Mouse (Mus musculus): ENCODE measurements at regions not wholly inside any gene's neighbourhood (a gene's known extent, or its start where the extent isn't known, plus 50 kb on each side); places are given as distances from the start of the nearest gene placed in this dataset.

GRCm38 (mm10) chr1:91632906-91633493 is 92.7 kb downstream of the Asb1 start:
- Histone ChIP-seq H3K4me1 (ENCODE audit: insufficient read depth, low read depth, low read length) (no peaks in the 10 kb centered on the region), H3K36me3 (replicated peaks) (no peaks in the 10 kb centered on the region), H3K27me3 (ENCODE audit: insufficient read depth, low read length) (peaks cover 6% of the 10 kb centered on the region; the same call in 1 of the 2 replicates), H3K9me3 (replicated peaks) (no peaks in the 10 kb centered on the region), H3K4me3 (ENCODE audit: low read depth, low read length) (no peak overlapping the region)
- TF ChIP-seq GATA2 (IDR thresholded peaks at IDR 0.05; ENCODE audit: borderline replicate concordance, low read depth, low read length) (no peak), TAL1 (conservative IDR thresholded peaks at IDR 0.05; ENCODE audit: low read depth, low read length) (no peak), CTCF (IDR thresholded peaks at IDR 0.05; ENCODE audit: low read depth, low read length) (no peak), POLR2AphosphoS5 (IDR thresholded peaks at IDR 0.05; ENCODE audit: insufficient replicate concordance, low read depth, low read length) (no peak), GATA1 (IDR thresholded peaks at IDR 0.05; ENCODE audit: borderline replicate concordance, low read length) (no peak)
- ATAC-seq (ENCODE audit: extremely low read depth, insufficient number of reproducible peaks, low FRiP score, poor library complexity, severe bottlenecking) (no peak), DNase-seq (ENCODE audit: low spot score) (no peak)

- ATAC-seq (ENCODE audit: extremely low read depth, insufficient number of reproducible peaks, low FRiP score, poor library complexity, severe bottlenecking) (no peak), DNase-seq (ENCODE audit: low spot score) (no peak)
- Histone ChIP-seq H3K27me3 (ENCODE audit: insufficient read depth, low read length) (peaks cover 7% of the 10 kb centered on the region; the same call in 1 of the 2 replicates), H3K9me3 (replicated peaks) (no peaks in the 10 kb centered on the region), H3K36me3 (replicated peaks) (no peaks in the 10 kb centered on the region), H3K4me1 (ENCODE audit: insufficient read depth, low read depth, low read length) (no peaks in the 10 kb centered on the region), H3K4me3 (ENCODE audit: low read depth, low read length) (no peak overlapping the region)
- TF ChIP-seq GATA2 (IDR thresholded peaks at IDR 0.05; ENCODE audit: borderline replicate concordance, low read depth, low read length) (no peak), CTCF (IDR thresholded peaks at IDR 0.05; ENCODE audit: low read depth, low read length) (no peak), GATA1 (IDR thresholded peaks at IDR 0.05; ENCODE audit: borderline replicate concordance, low read length) (no peak), POLR2AphosphoS5 (IDR thresholded peaks at IDR 0.05; ENCODE audit: insufficient replicate concordance, low read depth, low read length) (no peak), TAL1 (conservative IDR thresholded peaks at IDR 0.05; ENCODE audit: low read depth, low read length) (no peak)
Measured at GRCm38 (mm10) chr1:91636571-91636970, 96.2 kb downstream of the Asb1 start.

- H3K27me3 ChIP-seq (ENCODE audit: insufficient read depth, low read length) = peaks cover 6% of the 10 kb centered on the region; the same call in 1 of the 2 replicates
- ATAC-seq (ENCODE audit: extremely low read depth, insufficient number of reproducible peaks, low FRiP score, poor library complexity, severe bottlenecking) (no peak), DNase-seq (ENCODE audit: low spot score) (no peak)
- no peaks in the 10 kb centered on the region for H3K9me3 ChIP-seq (replicated peaks)
- no peak overlapping the region for H3K4me3 ChIP-seq (ENCODE audit: low read depth, low read length)
- TF ChIP-seq CTCF (IDR thresholded peaks at IDR 0.05; ENCODE audit: low read depth, low read length) (no peak), TAL1 (conservative IDR thresholded peaks at IDR 0.05; ENCODE audit: low read depth, low read length) (no peak), GATA1 (IDR thresholded peaks at IDR 0.05; ENCODE audit: borderline replicate concordance, low read length) (no peak), GATA2 (IDR thresholded peaks at IDR 0.05; ENCODE audit: borderline replicate concordance, low read depth, low read length) (no peak), POLR2AphosphoS5 (IDR thresholded peaks at IDR 0.05; ENCODE audit: insufficient replicate concordance, low read depth, low read length) (no peak)
- H3K36me3 ChIP-seq (replicated peaks) = no peaks in the 10 kb centered on the region
- no peaks in the 10 kb centered on the region for H3K4me1 ChIP-seq (ENCODE audit: insufficient read depth, low read depth, low read length)
Measured at GRCm38 (mm10) chr1:91640551-91640950, 100.2 kb downstream of the Asb1 start.

GRCm38 (mm10) chr1:91658991-91659441 is 118.7 kb downstream of the Asb1 start:
- H3K4me3 ChIP-seq (ENCODE audit: low read depth, low read length) = no peak overlapping the region
- no peak for ATAC-seq (ENCODE audit: extremely low read depth, insufficient number of reproducible peaks, low FRiP score, poor library complexity, severe bottlenecking)
- no peak for DNase-seq (ENCODE audit: low spot score)
- H3K27me3 ChIP-seq (ENCODE audit: insufficient read depth, low read length) = peaks cover 4% of the 10 kb centered on the region; the same call in 1 of the 2 replicates
- no peaks in the 10 kb centered on the region for H3K36me3 ChIP-seq (replicated peaks)
- TF ChIP-seq POLR2AphosphoS5 (IDR thresholded peaks at IDR 0.05; ENCODE audit: insufficient replicate concordance, low read depth, low read length) (no peak), GATA2 (IDR thresholded peaks at IDR 0.05; ENCODE audit: borderline replicate concordance, low read depth, low read length) (no peak), CTCF (IDR thresholded peaks at IDR 0.05; ENCODE audit: low read depth, low read length) (no peak), GATA1 (IDR thresholded peaks at IDR 0.05; ENCODE audit: borderline replicate concordance, low read length) (no peak), TAL1 (conservative IDR thresholded peaks at IDR 0.05; ENCODE audit: low read depth, low read length) (no peak)
- no peaks in the 10 kb centered on the region for H3K9me3 ChIP-seq (replicated peaks)
- H3K4me1 ChIP-seq (ENCODE audit: insufficient read depth, low read depth, low read length) = no peaks in the 10 kb centered on the region

- peaks cover 4% of the 10 kb centered on the region; the same call in 1 of the 2 replicates for H3K27me3 ChIP-seq (ENCODE audit: insufficient read depth, low read length)
- H3K36me3 ChIP-seq (replicated peaks) = no peaks in the 10 kb centered on the region
- DNase-seq (ENCODE audit: low spot score) (no peak), ATAC-seq (ENCODE audit: extremely low read depth, insufficient number of reproducible peaks, low FRiP score, poor library complexity, severe bottlenecking) (no peak)
- no peak overlapping the region for H3K4me3 ChIP-seq (ENCODE audit: low read depth, low read length)
- H3K9me3 ChIP-seq (replicated peaks) = no peaks in the 10 kb centered on the region
- TF ChIP-seq POLR2AphosphoS5 (IDR thresholded peaks at IDR 0.05; ENCODE audit: insufficient replicate concordance, low read depth, low read length) = no peak
- TF ChIP-seq CTCF (IDR thresholded peaks at IDR 0.05; ENCODE audit: low read depth, low read length) = no peak
- TF ChIP-seq TAL1 (conservative IDR thresholded peaks at IDR 0.05; ENCODE audit: low read depth, low read length) = no peak
- no peak for TF ChIP-seq GATA1 (IDR thresholded peaks at IDR 0.05; ENCODE audit: borderline replicate concordance, low read length)
- TF ChIP-seq GATA2 (IDR thresholded peaks at IDR 0.05; ENCODE audit: borderline replicate concordance, low read depth, low read length) = no peak
- peaks cover 4% of the 10 kb centered on the region; the same call in 1 of the 2 replicates for H3K4me1 ChIP-seq (ENCODE audit: insufficient read depth, low read depth, low read length)
Measured at GRCm38 (mm10) chr1:91659486-91659885, 119.1 kb downstream of the Asb1 start.

- no peaks in the 10 kb centered on the region for H3K9me3 ChIP-seq (replicated peaks)
- peaks cover 4% of the 10 kb centered on the region; the same call in 1 of the 2 replicates for H3K4me1 ChIP-seq (ENCODE audit: insufficient read depth, low read depth, low read length)
- no peak overlapping the region for H3K4me3 ChIP-seq (ENCODE audit: low read depth, low read length)
- TF ChIP-seq GATA2 (IDR thresholded peaks at IDR 0.05; ENCODE audit: borderline replicate concordance, low read depth, low read length) (no peak), POLR2AphosphoS5 (IDR thresholded peaks at IDR 0.05; ENCODE audit: insufficient replicate concordance, low read depth, low read length) (no peak), CTCF (IDR thresholded peaks at IDR 0.05; ENCODE audit: low read depth, low read length) (no peak), TAL1 (conservative IDR thresholded peaks at IDR 0.05; ENCODE audit: low read depth, low read length) (no peak), GATA1 (IDR thresholded peaks at IDR 0.05; ENCODE audit: borderline replicate concordance, low read length) (no peak)
- no peaks in the 10 kb centered on the region for H3K36me3 ChIP-seq (replicated peaks)
- DNase-seq (ENCODE audit: low spot score) (no peak), ATAC-seq (ENCODE audit: extremely low read depth, insufficient number of reproducible peaks, low FRiP score, poor library complexity, severe bottlenecking) (no peak)
- peaks cover 4% of the 10 kb centered on the region; the same call in 1 of the 2 replicates for H3K27me3 ChIP-seq (ENCODE audit: insufficient read depth, low read length)
Measured at GRCm38 (mm10) chr1:91663289-91663688, 122.9 kb downstream of the Asb1 start.
